Mouse (Mus musculus): ENCODE measurements around the gene Pomt2. TPM values are rescaled to one million over a fixed set of nuclear protein-coding genes. Genes with fewer than 3 reads are reported as not detected.

The Pomt2 gene
- 13.2 and 14.7 TPM in 2 replicates for total RNA-seq (2021)
- long read RNA-seq, experiment 1, full-length matches to known transcripts, result 8 of 9 reads
- long read RNA-seq, experiment 1, partial matches to known transcripts, result 1 of 9 reads
- long read RNA-seq, experiment 1, other reads (novel, unspliced or antisense), result 0 of 9 reads
- long read RNA-seq, experiment 2, full-length matches to known transcripts, result 9 of 12 reads
- long read RNA-seq, experiment 2, partial matches to known transcripts, result 0 of 12 reads
- long read RNA-seq, experiment 2, other reads (novel, unspliced or antisense), result 3 of 12 reads

- peak; percentile 96 for DNase-seq
Observed at GRCm38 (mm10) chr12:87147395-87148089, at the start of gene Pomt2. Gene Pomt2, minus strand, starts transcription at chr12:87147968.

- DNase-seq, result no peak
Observed at GRCm38 (mm10) chr12:87196310-87196709, 48.5 kb upstream of the Pomt2 start.

- no peak for DNase-seq
Observed at GRCm38 (mm10) chr12:87195069-87195468, 47.3 kb upstream of the Pomt2 start.

GRCm38 (mm10) chr12:87193008-87193407 lies 45.2 kb upstream of the Pomt2 start:
- DNase-seq, result no peak

GRCm38 (mm10) chr12:87177631-87178030 lies 29.9 kb upstream of the Pomt2 start:
- peak; percentile 76 for DNase-seq

GRCm38 (mm10) chr12:87175194-87175946 lies 27.6 kb upstream of the Pomt2 start:
- no peak for DNase-seq

- no peak for DNase-seq
Observed at GRCm38 (mm10) chr12:87160815-87161214, 13.0 kb upstream of the Pomt2 start.

- DNase-seq, result no peak
Observed at GRCm38 (mm10) chr12:87160310-87160709, 12.5 kb upstream of the Pomt2 start.

GRCm38 (mm10) chr12:87158099-87158498 lies 10.3 kb upstream of the Pomt2 start:
- DNase-seq, result no peak

- peak; percentile 44 for DNase-seq
Observed at GRCm38 (mm10) chr12:87157361-87157760, 9.6 kb upstream of the Pomt2 start.

GRCm38 (mm10) chr12:87154448-87154847 lies 6.7 kb upstream of the Pomt2 start:
- DNase-seq, result peak; percentile 64

- no peak for DNase-seq
Observed at GRCm38 (mm10) chr12:87149471-87149870, 1.7 kb upstream of the Pomt2 start.

- DNase-seq, result peak; percentile 33
Observed at GRCm38 (mm10) chr12:87148136-87148535, 368 bp upstream of the Pomt2 start.

- DNase-seq, result peak; percentile 95
Observed at GRCm38 (mm10) chr12:87146966-87147365, 802 bp downstream of the Pomt2 start, which contains the start of gene Gstz1. Gene Gstz1, plus strand, starts transcription at chr12:87147165.

- DNase-seq, result no peak
Observed at GRCm38 (mm10) chr12:87142156-87142555, 5.6 kb downstream of the Pomt2 start.

- DNase-seq, result no peak
Observed at GRCm38 (mm10) chr12:87138768-87139167, 9.0 kb downstream of the Pomt2 start.

- no peak for DNase-seq
Observed at GRCm38 (mm10) chr12:87138342-87138701, 9.4 kb downstream of the Pomt2 start.

- no peak for DNase-seq
Observed at GRCm38 (mm10) chr12:87137439-87138341, 10.1 kb downstream of the Pomt2 start.

- DNase-seq, result no peak
Observed at GRCm38 (mm10) chr12:87132784-87133183, 15.0 kb downstream of the Pomt2 start.

GRCm38 (mm10) chr12:87132210-87132609 lies 15.6 kb downstream of the Pomt2 start:
- DNase-seq, result no peak

- peak; percentile 74 for DNase-seq
Observed at GRCm38 (mm10) chr12:87131619-87132018, 16.1 kb downstream of the Pomt2 start.

- peak; percentile 63 for DNase-seq
Observed at GRCm38 (mm10) chr12:87131181-87131580, 16.6 kb downstream of the Pomt2 start.
